Mouse (Mus musculus): Measurements from ENCODE around the gene Atxn1.

The Atxn1 gene

GRCm38 (mm10) chr13:45530754-45531153, 434.1 kb downstream of the Atxn1 start:
- DNase-seq (ENCODE audit: low spot score in 2 of 2), result no peak

- DNase-seq (ENCODE audit: low spot score in 2 of 2), result no peak
Measured at GRCm38 (mm10) chr13:45528787-45529186, 436.0 kb downstream of the Atxn1 start.

GRCm38 (mm10) chr13:45527232-45527964, 437.4 kb downstream of the Atxn1 start:
- DNase-seq (ENCODE audit: low spot score in 2 of 2), result no peak

- DNase-seq (ENCODE audit: low spot score in 2 of 2), result no peak
Measured at GRCm38 (mm10) chr13:45526230-45526629, 438.6 kb downstream of the Atxn1 start.

GRCm38 (mm10) chr13:45524791-45525435, 439.9 kb downstream of the Atxn1 start:
- no peak for DNase-seq (ENCODE audit: low spot score in 2 of 2)

- no peak for DNase-seq (ENCODE audit: low spot score in 2 of 2)
Measured at GRCm38 (mm10) chr13:45524305-45524704, 440.5 kb downstream of the Atxn1 start.

GRCm38 (mm10) chr13:45516501-45517393, 448.1 kb downstream of the Atxn1 start:
- DNase-seq (ENCODE audit: low spot score in 2 of 2), result no peak

GRCm38 (mm10) chr13:45514832-45515422, 449.9 kb downstream of the Atxn1 start:
- no peak for DNase-seq (ENCODE audit: low spot score in 2 of 2)

GRCm38 (mm10) chr13:45514115-45514514, 450.7 kb downstream of the Atxn1 start:
- no peak for DNase-seq (ENCODE audit: low spot score in 2 of 2)

GRCm38 (mm10) chr13:45513009-45513984, 451.5 kb downstream of the Atxn1 start:
- DNase-seq (ENCODE audit: low spot score in 2 of 2), result no peak

GRCm38 (mm10) chr13:45512531-45512930, 452.3 kb downstream of the Atxn1 start:
- DNase-seq (ENCODE audit: low spot score in 2 of 2), result no peak

GRCm38 (mm10) chr13:45511706-45512435, 452.9 kb downstream of the Atxn1 start:
- DNase-seq (ENCODE audit: low spot score in 2 of 2), result no peak

- DNase-seq (ENCODE audit: low spot score in 2 of 2), result no peak
Measured at GRCm38 (mm10) chr13:45509366-45509765, 455.4 kb downstream of the Atxn1 start.

- peak; percentile 66 to 67 for DNase-seq (ENCODE audit: low spot score in 2 of 2)
Measured at GRCm38 (mm10) chr13:45508495-45508894, 456.3 kb downstream of the Atxn1 start.

- DNase-seq (ENCODE audit: low spot score in 2 of 2), result peak; percentile 79 to 82
Measured at GRCm38 (mm10) chr13:45507274-45508229, 457.3 kb downstream of the Atxn1 start, which contains the start of gene Gmpr. TSS of gene Gmpr (plus strand) at chr13:45507444.

GRCm38 (mm10) chr13:45505546-45505945, 459.3 kb downstream of the Atxn1 start:
- DNase-seq (ENCODE audit: low spot score in 2 of 2), result no peak

- no peak for DNase-seq (ENCODE audit: low spot score in 2 of 2)
Measured at GRCm38 (mm10) chr13:45502791-45503190, 462.0 kb downstream of the Atxn1 start.

GRCm38 (mm10) chr13:45499906-45500305, 464.9 kb downstream of the Atxn1 start:
- no peak for DNase-seq (ENCODE audit: low spot score in 2 of 2)

All from frontal cortex, postnatal 10 days (tissue).